Mouse (Mus musculus) adrenal gland, postnatal 36 days (tissue): Measurements from ENCODE around the gene Xlr3b. TPM values are rescaled to one million over a fixed set of nuclear protein-coding genes. Genes with fewer than 3 reads are reported as not detected.
"Not testable (repeated sequence)": the region's sequence is repeated elsewhere in the genome, so short reads cannot be mapped to it uniquely, and the experiment has no call there.

Experiments used
- DNase-seq, 2 experiments: peaks; one replicate each; pipeline ENCODE4 v3.0.0; 2021; ENCODE audit warnings: mixed read lengths in 1 of 2
- long read RNA-seq, 2 experiments: library from polyadenylated mRNA; stranded (forward); transcript quantifications; one replicate each; pipeline ENCODE4 v2.0.0; 2021; ENCODE audit warnings: borderline sequencing depth in 2 of 2
- total RNA-seq, 2 experiments: library from RNA; stranded (reverse); gene quantifications; 2 replicates each; pipeline ENCODE4 v1.2.3; 2021

The Xlr3b gene
- total RNA-seq = 10 to 100 TPM in 1 of 2 experiments, 1 to 10 TPM in 1; 5.4 to 10.2 TPM
- long read RNA-seq, experiment 1, partial matches to known transcripts = 0 of 13 reads
- long read RNA-seq, experiment 1, other reads (novel, unspliced or antisense) = 10 of 13 reads
- long read RNA-seq, experiment 2, partial matches to known transcripts = 0 of 3 reads
- long read RNA-seq, experiment 2, other reads (novel, unspliced or antisense) = 3 of 3 reads

DNA sequence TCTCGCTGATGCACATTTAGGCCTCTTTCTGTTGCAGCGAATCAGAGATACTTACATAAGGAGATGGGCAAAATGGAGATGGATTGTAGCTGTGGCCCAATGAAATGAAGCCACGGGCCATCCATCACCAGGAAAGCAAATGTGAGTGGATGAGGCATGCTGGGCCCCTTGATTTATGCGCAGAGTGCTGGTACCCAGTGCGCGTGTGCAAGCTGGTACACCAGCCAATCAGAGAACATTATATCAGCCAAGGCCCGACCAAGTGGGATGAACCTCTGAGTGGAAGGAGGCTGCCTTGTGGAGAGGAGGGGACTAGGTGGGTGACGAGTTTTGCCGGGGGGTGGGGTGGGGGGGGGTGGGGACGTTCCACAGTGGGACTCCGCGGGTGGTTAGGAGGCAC lies at the start of gene Xlr3b:
Gene Xlr3b (plus strand): TSS at position 274 of the 400 bp plus-strand sequence.
- peak in 1 of 2 experiments; percentile 19 for DNase-seq

DNA sequence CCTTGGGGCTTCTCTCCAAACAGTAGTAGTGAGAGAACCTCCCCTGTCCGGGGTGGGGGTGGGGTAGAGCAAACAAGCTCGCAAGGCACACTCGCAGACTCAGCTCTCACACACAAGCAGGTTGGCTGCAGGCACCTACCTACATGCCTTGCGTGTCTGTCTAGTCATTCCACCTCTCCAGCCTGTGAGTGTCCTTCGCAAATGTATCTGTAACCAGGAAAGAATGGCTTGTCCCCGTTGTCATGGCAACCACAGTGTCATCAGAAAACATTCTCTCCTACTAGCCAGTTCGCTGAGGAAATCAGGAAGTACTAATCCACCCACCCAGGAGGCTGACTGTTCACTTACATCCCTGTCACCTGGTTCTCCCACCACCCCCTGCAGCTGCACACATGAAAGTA lies 48.8 kb upstream of the Xlr3b start:
- DNase-seq = not testable (repeated sequence)

- not testable (repeated sequence) for DNase-seq
Measured at GRCm38 (mm10) chrX:73148496-73148895, 43.5 kb upstream of the Xlr3b start, which contains the start of gene Xlr5b. Xlr5b (plus strand) TSS chrX:73148796.

DNA sequence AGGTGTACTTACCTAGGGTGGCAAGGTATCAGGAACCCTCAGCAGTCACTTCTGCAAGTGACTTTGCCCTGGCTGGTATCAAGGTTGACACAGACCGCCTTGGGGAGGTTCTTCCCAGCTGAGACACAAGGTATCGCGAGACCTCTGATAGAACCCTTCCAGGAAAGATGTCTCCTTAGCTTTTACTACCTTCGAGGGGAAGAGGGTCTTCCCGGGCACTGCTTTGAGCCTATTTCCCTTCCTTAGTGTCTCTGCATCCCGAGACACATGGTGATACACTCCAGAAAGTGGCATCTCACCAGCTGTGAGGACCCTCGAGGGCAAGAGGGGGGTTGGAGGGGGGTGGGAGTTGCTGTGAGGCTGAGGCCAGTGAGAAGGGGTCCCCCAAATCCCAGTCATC lies 42.7 kb upstream of the Xlr3b start, which contains the start of gene DXBay18:
Gene DXBay18 (minus strand): TSS at position 101 of the 400 bp plus-strand sequence.
- DNase-seq = not testable (repeated sequence)

- not testable (repeated sequence) for DNase-seq
Measured at GRCm38 (mm10) chrX:73176889-73177288, 15.1 kb upstream of the Xlr3b start, which contains the start of gene Spin2d. Spin2d (minus strand) TSS chrX:73176989.

DNA sequence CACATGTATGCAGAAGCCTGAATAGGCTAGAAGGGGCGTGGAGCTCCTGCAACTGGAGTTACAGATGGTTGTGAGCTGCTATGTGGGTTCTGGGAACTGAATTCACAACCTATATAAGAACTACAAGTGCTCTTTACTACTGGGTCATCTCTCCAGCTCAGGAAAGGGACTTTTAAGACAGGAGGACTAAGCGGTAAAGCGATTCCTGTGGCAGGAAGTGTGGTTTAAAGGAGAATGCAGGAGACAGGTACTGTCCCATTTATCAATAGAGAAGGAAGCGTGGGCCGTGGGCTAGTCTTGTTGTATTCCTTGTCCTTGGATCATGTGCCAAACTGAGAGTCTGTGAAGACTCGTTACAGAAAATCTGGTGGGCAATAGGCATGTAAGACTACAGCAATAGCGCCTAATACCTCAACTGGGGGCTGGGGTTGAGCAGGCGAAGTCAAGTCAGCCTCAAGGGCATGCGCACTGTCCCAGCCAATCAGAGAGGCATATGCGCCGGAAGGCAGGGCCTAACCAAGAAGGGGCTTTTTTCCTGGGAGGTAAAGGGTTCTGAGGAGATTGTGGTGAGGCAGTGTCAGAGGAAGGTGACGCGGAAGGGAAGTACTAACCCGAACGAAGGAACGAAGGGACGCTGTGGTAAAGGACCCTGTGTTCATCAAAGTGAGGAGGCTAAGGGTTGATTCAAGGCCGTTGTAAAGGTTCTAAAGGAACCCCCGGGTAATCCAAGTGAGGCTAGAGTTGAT lies 22.0 kb downstream of the Xlr3b start, which contains the start of gene Xlr4b:
Gene Xlr4b (plus strand): TSS at position 515 of the 746 bp plus-strand sequence.
- DNase-seq = not testable (repeated sequence)

- no peak for DNase-seq
Measured at GRCm38 (mm10) chrX:73225365-73225764, 33.4 kb downstream of the Xlr3b start.

GRCm38 (mm10) chrX:73227914-73228605 lies 36.1 kb downstream of the Xlr3b start, which contains the start of gene F8a:
F8a (plus strand) TSS chrX:73228291.
- peak; percentile 81 to 88 for DNase-seq

- DNase-seq = peak; percentile 61 to 68
Measured at GRCm38 (mm10) chrX:73228606-73229214, 36.7 kb downstream of the Xlr3b start.

- no peak for DNase-seq
Measured at GRCm38 (mm10) chrX:73229288-73229687, 37.3 kb downstream of the Xlr3b start.

DNA sequence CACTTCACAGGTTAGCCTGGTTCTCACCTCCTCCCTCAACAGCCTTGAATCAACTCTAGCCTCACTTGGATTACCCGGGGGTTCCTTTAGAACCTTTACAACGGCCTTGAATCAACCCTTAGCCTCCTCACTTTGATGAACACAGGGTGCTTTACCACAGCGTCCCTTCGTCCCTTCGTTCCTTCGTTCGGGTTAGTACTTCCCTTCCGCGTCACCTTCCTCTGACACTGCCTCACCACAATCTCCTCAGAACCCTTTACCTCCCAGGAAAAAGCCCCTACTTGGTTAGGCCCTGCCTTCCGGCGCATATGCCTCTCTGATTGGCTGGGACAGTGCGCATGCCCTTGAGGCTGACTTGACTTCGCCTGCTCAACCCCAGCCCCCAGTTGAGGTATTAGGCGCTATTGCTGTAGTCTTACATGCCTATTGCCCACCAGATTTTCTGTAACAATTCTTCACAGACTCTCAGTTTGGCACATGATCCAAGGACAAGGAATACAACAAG lies 50.9 kb downstream of the Xlr3b start, which contains the start of gene Xlr4c:
Gene Xlr4c (minus strand): TSS at position 310 of the 505 bp plus-strand sequence.
- not testable (repeated sequence) for DNase-seq

Other genes with a start within 250 kb of the Xlr3b start
- 1 to 10 TPM; 3.4 TPM for gene Zfp185, start 204.9 kb upstream of the Xlr3b start, total RNA-seq
- under 1 TPM; 0.10 to 0.30 TPM for gene Pnma5, start 155.1 kb upstream of the Xlr3b start, total RNA-seq
- under 1 TPM; 0.10 to 0.13 TPM for gene Pnma3, start 127.4 kb upstream of the Xlr3b start, total RNA-seq
- gene Xlr4a, start 109.7 kb upstream of the Xlr3b start, total RNA-seq = 1 to 10 TPM in 1 of 2 experiments, under 1 TPM in 1; 0.53 to 1.2 TPM
- gene Xlr3a, start 95.1 kb upstream of the Xlr3b start, total RNA-seq = under 1 TPM; 0.53 to 0.76 TPM
- gene Gm14685, start 75.2 kb upstream of the Xlr3b start, total RNA-seq = under 1 TPM in 1 of 2 experiments, not detected in 1; 0.13 TPM
- not detected for gene Xlr5b, start 43.4 kb upstream of the Xlr3b start, total RNA-seq
- under 1 TPM in 1 of 2 experiments, not detected in 1; 0.10 TPM for gene DXBay18, start 42.8 kb upstream of the Xlr3b start, total RNA-seq
- gene Spin2d, start 15.2 kb upstream of the Xlr3b start, total RNA-seq = not detected
- gene Xlr4b, start 22.1 kb downstream of the Xlr3b start, total RNA-seq = under 1 TPM in 1 of 2 experiments, not detected in 1; 0.63 TPM
- gene F8a, start 36.1 kb downstream of the Xlr3b start, total RNA-seq = 10 to 100 TPM in 1 of 2 experiments, 1 to 10 TPM in 1; 9.0 to 10.1 TPM
- under 1 TPM in 1 of 2 experiments, not detected in 1; 0.99 TPM for gene Xlr4c, start 50.9 kb downstream of the Xlr3b start, total RNA-seq
- gene Xlr3c, start 73.2 kb downstream of the Xlr3b start, total RNA-seq = under 1 TPM in 1 of 2 experiments, not detected in 1; 0.26 TPM
- not detected for gene Xlr5a, start 100.8 kb downstream of the Xlr3b start, total RNA-seq
- gene Xlr5c, start 100.8 kb downstream of the Xlr3b start, total RNA-seq = not detected
- not detected for gene Gm45015, start 144.6 kb downstream of the Xlr3b start, total RNA-seq
- 10 to 100 TPM; 22.5 to 24.5 TPM for gene Zfp275, start 150.4 kb downstream of the Xlr3b start, total RNA-seq
- not detected for gene Gm18336, start 206.5 kb downstream of the Xlr3b start, total RNA-seq
- gene Zfp92, start 218.9 kb downstream of the Xlr3b start, total RNA-seq = under 1 TPM; 0.43 to 0.60 TPM
- not detected for gene Trex2, start 243.1 kb downstream of the Xlr3b start, total RNA-seq